Mouse (Mus musculus): Measurements from ENCODE around the gene Rapgefl1.

GRCm38 (mm10) chr11:98892426-98892825 is 55.8 kb downstream of the Rapgefl1 start:
- TF ChIP-seq FLI1 (IDR thresholded peaks at IDR 0.05; ENCODE audit: low read length) (no peak), GATA1 (IDR thresholded peaks at IDR 0.05; ENCODE audit: borderline replicate concordance, low read length) (no peak)

All from megakaryocyte, embryonic 14.5 days (primary cell).